Mouse (Mus musculus) heart, adult 2 months (tissue): ENCODE results near the gene H2-M2.

Experiments used
- EP300 ChIP-seq: fragments of 200-500 bp; IDR thresholded peaks from 2 replicates; pipeline ENCODE4 v1.6.1; 2011; ENCODE audit warnings: low read depth, low read length, control low read depth; ENCODE audit not compliant: insufficient read depth
- POLR2A ChIP-seq: fragments of 200-500 bp; IDR thresholded peaks from 2 replicates; pipeline ENCODE4 v1.6.1; 2011; ENCODE audit warnings: mild to moderate bottlenecking, low read depth, low read length, control low read depth; ENCODE audit not compliant: insufficient read depth

- TF ChIP-seq POLR2A: no peak
- no peak for TF ChIP-seq EP300
These were observed 38.2 kb downstream of the H2-M2 start, which contains the start of gene Olfr108 for GRCm38 (mm10) chr17:37445180-37445579.
